Mouse (Mus musculus): Measurements from ENCODE around the gene Ppp6r1.

- no peak for TF ChIP-seq CTCF (IDR thresholded peaks at IDR 0.05; ENCODE audit: low read depth, low read length)
- no peak for TF ChIP-seq EP300 (IDR thresholded peaks at IDR 0.05; ENCODE audit: insufficient read depth, low read depth, low read length)
Observed at GRCm38 (mm10) chr7:4643225-4643624, 15.6 kb downstream of the Ppp6r1 start.
